Mouse (Mus musculus): ENCODE results near the gene Foxp1. TPM values are rescaled to one million over a fixed set of nuclear protein-coding genes. Genes with fewer than 3 reads are reported as not detected.
A peak's percentile ranks its signal among the peaks of the same experiment; 100 is the strongest.

Foxp1 gene
- total and polyA plus RNA-seq, 2 experiments from 2014 or later, result 112 to 167 TPM

GRCm38 (mm10) chr6:99035459-99036375 lies 486.8 kb downstream of the Foxp1 start:
- no peak overlapping the region for H3K9ac ChIP-seq
- no peak for TF ChIP-seq CTCF (IDR thresholded peaks at IDR 0.05; ENCODE audit: low read depth)
- WGBS, result 87% methylated on average over 8 of the region's 8 CpGs

GRCm38 (mm10) chr6:99033062-99033461 lies 489.5 kb downstream of the Foxp1 start:
- 54% methylated on average over 6 of the region's 6 CpGs for WGBS
- Histone ChIP-seq H3K9me3 (ENCODE audit: low read length) (no peaks in the 10 kb centered on the region), H3K4me3 (ENCODE audit: low read depth, low read length) (no peak overlapping the region), H3K9ac (no peak overlapping the region), H3K36me3 (ENCODE audit: insufficient read depth) (no peaks in the 10 kb centered on the region), H3K4me2 (ENCODE audit: low read depth) (no peak overlapping the region), H3K27me3 (ENCODE audit: insufficient read depth, low read length) (no peaks in the 10 kb centered on the region), H3K4me1 (ENCODE audit: insufficient read depth) (no peaks in the 10 kb centered on the region), H3K27ac (ENCODE audit: low read depth, low read length) (no peak overlapping the region)
- peak; percentile 46 for TF ChIP-seq CTCF (IDR thresholded peaks at IDR 0.05; ENCODE audit: low read depth)
- DNase-seq (peak; percentile 19), ATAC-seq (no peak)

More at GRCm38 (mm10) chr6:99035459-99036375, 486.8 kb downstream of the Foxp1 start:
- no peaks in the 10 kb centered on the region for H3K4me1 ChIP-seq (ENCODE audit: insufficient read depth)
- no peak overlapping the region for H3K27ac ChIP-seq (ENCODE audit: low read depth, low read length)
- H3K4me2 ChIP-seq (ENCODE audit: low read depth), result no peak overlapping the region
- H3K4me3 ChIP-seq (ENCODE audit: low read depth, low read length), result no peak overlapping the region
- H3K36me3 ChIP-seq (ENCODE audit: insufficient read depth), result no peaks in the 10 kb centered on the region
- ATAC-seq, result no peak
- no peaks in the 10 kb centered on the region for H3K27me3 ChIP-seq (ENCODE audit: insufficient read depth, low read length)
- H3K9me3 ChIP-seq (ENCODE audit: low read length), result no peaks in the 10 kb centered on the region
- no peak for DNase-seq

- WGBS, result 85% methylated on average over 9 of the region's 9 CpGs
- Histone ChIP-seq H3K4me3 (ENCODE audit: low read depth, low read length) (no peak overlapping the region), H3K4me2 (ENCODE audit: low read depth) (no peak overlapping the region), H3K27ac (ENCODE audit: low read depth, low read length) (no peak overlapping the region), H3K4me1 (ENCODE audit: insufficient read depth) (no peaks in the 10 kb centered on the region), H3K27me3 (ENCODE audit: insufficient read depth, low read length) (no peaks in the 10 kb centered on the region), H3K9ac (no peak overlapping the region), H3K36me3 (ENCODE audit: insufficient read depth) (no peaks in the 10 kb centered on the region), H3K9me3 (ENCODE audit: low read length) (no peaks in the 10 kb centered on the region)
- ATAC-seq, result no peak
- no peak for DNase-seq
- TF ChIP-seq CTCF (IDR thresholded peaks at IDR 0.05; ENCODE audit: low read depth), result no peak
Measured at GRCm38 (mm10) chr6:99031321-99031903, 491.1 kb downstream of the Foxp1 start.

GRCm38 (mm10) chr6:99030251-99030650 lies 492.3 kb downstream of the Foxp1 start:
- 49% methylated on average over 6 of the region's 6 CpGs for WGBS
- Histone ChIP-seq H3K27me3 (ENCODE audit: insufficient read depth, low read length) (no peaks in the 10 kb centered on the region), H3K4me3 (ENCODE audit: low read depth, low read length) (no peak overlapping the region), H3K36me3 (ENCODE audit: insufficient read depth) (no peaks in the 10 kb centered on the region), H3K4me1 (ENCODE audit: insufficient read depth) (no peaks in the 10 kb centered on the region), H3K4me2 (ENCODE audit: low read depth) (no peak overlapping the region), H3K27ac (ENCODE audit: low read depth, low read length) (no peak overlapping the region), H3K9ac (no peak overlapping the region), H3K9me3 (ENCODE audit: low read length) (no peaks in the 10 kb centered on the region)
- TF ChIP-seq CTCF (IDR thresholded peaks at IDR 0.05; ENCODE audit: low read depth), result peak; percentile 48
- DNase-seq (peak; percentile 7), ATAC-seq (no peak)

GRCm38 (mm10) chr6:99029438-99029837 lies 493.1 kb downstream of the Foxp1 start:
- ATAC-seq (no peak), DNase-seq (no peak)
- no peak overlapping the region for H3K4me3 ChIP-seq (ENCODE audit: low read depth, low read length)
- H3K9me3 ChIP-seq (ENCODE audit: low read length), result no peaks in the 10 kb centered on the region
- H3K27ac ChIP-seq (ENCODE audit: low read depth, low read length), result no peak overlapping the region
- 52% methylated on average over 5 of the region's 5 CpGs for WGBS
- H3K36me3 ChIP-seq (ENCODE audit: insufficient read depth), result no peaks in the 10 kb centered on the region
- TF ChIP-seq CTCF (IDR thresholded peaks at IDR 0.05; ENCODE audit: low read depth), result no peak
- H3K9ac ChIP-seq, result no peak overlapping the region
- H3K4me1 ChIP-seq (ENCODE audit: insufficient read depth), result no peaks in the 10 kb centered on the region
- no peaks in the 10 kb centered on the region for H3K27me3 ChIP-seq (ENCODE audit: insufficient read depth, low read length)
- H3K4me2 ChIP-seq (ENCODE audit: low read depth), result no peak overlapping the region

- no peaks in the 10 kb centered on the region for H3K9me3 ChIP-seq (ENCODE audit: low read length)
- TF ChIP-seq CTCF (IDR thresholded peaks at IDR 0.05; ENCODE audit: low read depth), result no peak
- WGBS, result 8% methylated on average over 6 of the region's 6 CpGs
- no peaks in the 10 kb centered on the region for H3K36me3 ChIP-seq (ENCODE audit: insufficient read depth)
- H3K4me3 ChIP-seq (ENCODE audit: low read depth, low read length), result peak overlapping the region; percentile 69
- H3K9ac ChIP-seq, result peak overlapping the region; percentile 75
- ATAC-seq (no peak), DNase-seq (no peak)
- peak overlapping the region; percentile 88 for H3K4me2 ChIP-seq (ENCODE audit: low read depth)
- H3K4me1 ChIP-seq (ENCODE audit: insufficient read depth), result no peaks in the 10 kb centered on the region
- no peaks in the 10 kb centered on the region for H3K27me3 ChIP-seq (ENCODE audit: insufficient read depth, low read length)
- peak overlapping the region; percentile 91 for H3K27ac ChIP-seq (ENCODE audit: low read depth, low read length)
Measured at GRCm38 (mm10) chr6:99028989-99029305, 493.6 kb downstream of the Foxp1 start.
